Mouse (Mus musculus) cerebellum, adult 11-12 months (tissue): ENCODE results near the gene Emp1.

Experiments used
- DNase-seq: peaks from one replicate; pipeline ENCODE4 v3.0.0; 2022

Gene Emp1

DNA sequence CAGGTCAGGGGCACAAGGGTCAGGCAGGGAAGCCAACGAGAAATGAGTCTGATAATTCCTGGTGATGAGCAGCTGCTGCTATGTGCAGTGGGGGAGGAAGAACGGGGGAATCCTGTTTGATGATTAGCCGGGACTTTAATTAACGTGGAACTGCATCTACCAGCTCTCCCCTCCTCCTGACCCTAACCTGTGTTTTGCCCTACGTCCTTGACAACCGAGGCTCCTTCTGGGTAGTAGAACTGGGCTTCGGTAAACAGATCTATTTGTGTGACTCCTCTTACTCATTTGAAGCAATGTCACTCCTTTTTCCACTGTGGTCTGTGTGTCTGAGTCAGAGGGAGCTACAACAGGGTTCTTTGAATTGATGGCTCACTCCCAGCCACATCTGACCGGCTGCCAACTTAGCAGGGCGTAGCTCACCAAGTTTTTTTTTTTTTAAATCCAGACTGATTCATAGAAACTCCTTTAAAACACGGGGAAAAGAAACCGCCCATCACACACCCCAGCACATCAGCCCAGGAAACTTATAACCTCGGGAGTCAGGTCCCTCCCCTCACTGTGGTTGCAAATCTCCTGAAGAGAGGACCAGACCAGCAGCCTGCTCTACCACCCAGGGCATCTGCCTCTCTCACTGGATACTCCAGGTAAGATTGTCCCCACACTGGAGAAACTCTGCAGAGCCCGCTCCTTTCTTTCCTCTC is at the start of gene Emp1:
Gene Emp1 (plus strand): TSS at position 87 of the 701 bp plus-strand sequence.
- DNase-seq = no peak

DNA sequence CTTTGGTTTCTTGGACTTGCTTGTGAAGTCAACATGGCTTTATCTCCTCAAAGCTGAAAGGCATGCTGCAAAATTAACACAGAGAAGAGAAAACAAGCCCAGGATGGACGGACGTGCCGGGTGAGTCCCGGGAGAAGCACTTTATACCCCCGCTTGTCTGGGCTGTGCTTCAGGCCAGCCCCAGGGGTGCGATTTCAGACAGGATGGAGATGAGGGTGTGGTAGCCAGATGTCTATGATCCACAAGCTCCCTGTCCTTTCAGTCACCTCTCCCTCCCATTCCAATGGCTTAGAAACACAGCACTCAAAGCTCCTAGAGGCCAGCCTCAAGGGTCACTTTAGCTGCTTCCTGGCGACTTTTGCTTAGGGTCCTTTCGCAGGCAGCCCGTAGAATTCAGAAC is 48.4 kb upstream of the Emp1 start:
- DNase-seq = no peak

DNA sequence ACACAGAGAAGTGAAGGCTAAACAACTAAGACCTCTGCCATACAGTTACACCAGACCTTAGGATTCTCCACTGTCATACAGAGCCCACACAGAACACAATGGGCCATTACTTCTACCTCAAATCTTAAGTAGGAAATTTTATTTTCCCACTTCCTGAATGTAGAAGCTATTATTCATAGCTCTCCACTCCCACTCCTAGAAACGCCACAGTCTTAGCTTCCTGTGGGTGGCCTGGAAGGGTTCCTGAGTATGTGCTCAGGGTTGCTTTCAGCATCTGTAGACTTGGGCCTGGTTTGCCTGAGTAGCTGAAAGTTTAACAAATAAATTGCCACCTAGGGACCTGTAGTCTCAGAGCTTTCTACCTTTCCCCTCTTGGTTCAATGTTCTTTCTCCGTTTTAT is 46.2 kb upstream of the Emp1 start:
- DNase-seq = no peak

DNA sequence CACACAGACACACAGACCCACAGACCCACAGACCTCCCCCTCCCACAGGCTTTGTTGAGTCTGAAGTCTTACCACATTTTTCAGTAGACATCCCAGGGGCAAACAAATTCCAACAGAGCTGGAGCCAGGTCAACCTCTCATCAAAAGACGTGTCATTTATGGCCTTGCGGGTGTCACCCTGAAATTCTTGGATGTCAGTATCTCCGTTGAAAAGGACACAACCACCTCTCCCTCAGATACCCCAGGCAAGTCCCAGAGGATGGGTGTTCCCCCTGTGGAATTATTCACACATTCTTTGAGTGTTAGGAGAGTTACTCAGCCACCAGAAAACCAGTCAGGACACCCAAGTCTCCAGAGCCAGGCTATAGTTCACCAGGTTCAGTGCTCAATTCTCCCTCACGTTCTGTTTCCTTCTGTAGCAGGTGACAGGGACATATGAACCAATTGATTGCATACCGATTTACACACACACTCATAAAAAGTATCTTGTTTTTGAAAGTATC is 42.9 kb upstream of the Emp1 start:
- DNase-seq = no peak

DNA sequence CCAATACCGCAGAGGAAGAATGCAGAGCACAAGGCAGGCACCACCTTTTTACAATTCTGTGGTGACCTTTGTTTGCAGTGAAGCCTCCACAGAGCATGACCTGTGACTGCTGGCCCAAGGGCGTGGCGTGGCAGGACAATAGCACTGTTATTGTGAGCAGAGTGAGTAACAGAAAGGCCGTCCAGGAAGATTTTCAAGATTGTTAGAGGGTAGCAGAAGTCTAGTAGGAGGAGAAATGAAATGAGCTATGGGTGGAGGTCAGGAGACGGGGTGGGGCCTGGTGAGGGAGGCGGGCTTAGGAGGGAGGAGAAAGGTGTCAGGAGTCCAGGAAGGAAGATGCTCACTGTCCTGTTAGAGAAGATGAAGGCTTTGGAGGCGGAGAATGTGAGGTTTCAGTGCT is 39.6 kb upstream of the Emp1 start:
- no peak for DNase-seq

DNA sequence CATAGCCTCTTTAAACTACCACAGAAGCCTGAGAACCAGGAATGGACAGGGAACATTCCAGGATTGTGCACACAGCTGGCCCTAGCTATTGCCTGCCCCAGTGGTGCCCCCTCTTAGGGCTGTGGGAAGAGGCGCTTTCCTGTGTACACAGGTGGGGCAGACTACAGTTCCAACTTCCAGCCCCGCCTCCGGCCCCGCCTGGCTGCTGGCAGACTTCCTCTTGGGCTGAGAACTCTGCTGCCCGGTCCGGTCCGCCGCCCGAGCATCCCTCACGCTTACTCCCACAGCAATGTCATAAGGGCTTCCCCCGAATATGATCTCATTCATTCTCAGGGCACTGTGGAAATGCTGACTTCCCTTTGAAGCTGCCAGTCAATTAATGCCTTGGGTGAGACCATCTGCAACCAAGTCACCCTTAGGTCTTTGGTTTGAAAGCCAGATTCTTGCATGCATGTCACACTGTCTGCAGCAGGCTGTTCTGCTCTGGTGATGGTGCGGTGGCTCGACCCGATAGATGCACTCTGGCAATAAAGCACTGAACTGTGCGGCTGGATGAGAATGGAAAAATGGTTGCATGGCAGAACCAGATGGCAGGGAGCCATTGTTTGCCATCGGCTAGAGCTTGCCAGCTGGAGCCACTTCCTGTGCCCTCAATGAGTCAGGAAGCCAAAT is 38.9 kb upstream of the Emp1 start:
- peak; percentile 11 for DNase-seq

DNA sequence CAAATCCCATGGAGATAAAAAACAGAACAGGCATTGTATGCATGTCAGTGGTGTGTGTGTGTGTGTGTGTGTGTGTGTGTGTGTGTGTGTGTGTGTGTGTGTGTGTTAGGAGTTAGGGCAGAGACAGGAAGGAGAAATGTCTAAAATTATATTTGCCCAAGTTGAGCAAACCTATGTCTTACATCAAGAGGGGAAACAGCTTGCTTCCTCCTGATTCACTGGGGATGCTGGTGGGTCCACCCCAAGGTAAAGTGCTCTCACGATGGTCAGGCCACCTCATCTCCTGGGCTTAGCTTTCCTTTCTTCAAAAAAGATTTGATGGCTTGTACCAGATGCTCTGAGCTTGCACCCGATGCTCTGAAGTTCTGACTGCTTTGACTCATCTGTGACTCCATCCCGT is 38.2 kb upstream of the Emp1 start:
- no peak for DNase-seq

DNA sequence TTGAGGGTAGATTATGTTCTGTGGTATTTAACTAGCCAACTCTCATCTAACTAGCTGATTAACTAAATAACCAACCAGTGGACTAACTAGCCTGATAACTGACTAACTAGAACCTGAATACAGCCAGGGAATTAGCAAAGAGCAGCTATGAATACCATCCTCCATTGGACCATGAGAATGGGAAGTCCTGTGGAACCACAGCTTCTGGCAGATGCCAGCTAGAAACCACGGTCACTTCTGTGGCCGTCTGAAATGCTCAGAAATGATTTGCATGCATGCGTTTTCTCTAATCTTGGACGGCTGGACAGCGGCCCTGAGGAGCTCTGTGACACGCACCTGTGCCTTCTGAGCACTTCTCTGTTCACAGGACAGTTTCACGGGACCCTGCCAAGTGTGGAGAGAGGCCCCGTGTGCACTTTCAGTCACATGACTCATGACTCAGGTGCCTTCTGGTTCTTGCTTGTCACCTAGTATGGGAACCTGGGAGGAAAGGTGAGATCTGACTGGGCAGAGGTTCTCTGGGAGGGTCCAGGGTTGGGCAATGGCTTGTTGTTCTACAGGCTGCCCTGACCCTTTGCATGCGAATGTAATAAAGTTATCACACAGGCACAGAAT is 37.6 kb upstream of the Emp1 start:
- DNase-seq = no peak

DNA sequence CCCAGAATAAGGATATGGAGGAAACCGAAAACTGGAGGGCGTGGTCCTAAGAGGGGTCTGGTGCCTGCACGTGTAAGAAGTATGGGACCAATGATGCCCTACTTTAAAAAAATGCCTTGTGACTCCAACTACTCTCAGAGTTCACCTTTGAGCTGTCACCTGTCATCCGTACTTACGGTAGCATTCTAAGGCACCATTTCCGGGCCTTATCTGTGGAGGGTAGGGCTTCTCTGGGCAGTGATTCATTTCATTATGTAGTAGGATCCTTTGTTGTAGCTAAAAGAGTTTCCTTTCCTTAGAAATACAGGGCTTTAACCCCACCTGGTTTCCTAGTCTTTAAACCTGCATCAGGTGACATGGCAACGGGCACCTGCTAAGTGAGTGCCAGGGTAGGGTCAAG is 35.5 kb upstream of the Emp1 start:
- DNase-seq = no peak

DNA sequence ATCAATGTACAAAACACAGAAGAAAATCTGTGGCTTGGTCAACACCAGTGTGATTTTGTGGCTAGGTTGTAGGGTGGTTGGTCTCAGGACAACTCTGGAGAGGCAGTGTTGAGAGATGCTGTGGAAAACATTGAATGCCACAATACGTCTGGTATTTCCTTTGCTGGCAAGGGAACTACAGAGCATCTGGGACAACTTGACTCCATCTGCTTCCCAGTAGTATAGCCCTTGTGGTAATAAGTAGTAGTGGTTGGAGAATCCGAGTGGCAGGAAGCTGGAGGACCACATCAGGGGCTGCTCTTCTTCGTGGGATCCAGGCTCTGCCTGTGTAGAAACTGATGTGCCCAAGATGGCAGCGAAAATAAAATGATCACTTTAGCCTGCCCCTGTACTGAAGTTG is 30.4 kb upstream of the Emp1 start:
- DNase-seq = no peak

DNA sequence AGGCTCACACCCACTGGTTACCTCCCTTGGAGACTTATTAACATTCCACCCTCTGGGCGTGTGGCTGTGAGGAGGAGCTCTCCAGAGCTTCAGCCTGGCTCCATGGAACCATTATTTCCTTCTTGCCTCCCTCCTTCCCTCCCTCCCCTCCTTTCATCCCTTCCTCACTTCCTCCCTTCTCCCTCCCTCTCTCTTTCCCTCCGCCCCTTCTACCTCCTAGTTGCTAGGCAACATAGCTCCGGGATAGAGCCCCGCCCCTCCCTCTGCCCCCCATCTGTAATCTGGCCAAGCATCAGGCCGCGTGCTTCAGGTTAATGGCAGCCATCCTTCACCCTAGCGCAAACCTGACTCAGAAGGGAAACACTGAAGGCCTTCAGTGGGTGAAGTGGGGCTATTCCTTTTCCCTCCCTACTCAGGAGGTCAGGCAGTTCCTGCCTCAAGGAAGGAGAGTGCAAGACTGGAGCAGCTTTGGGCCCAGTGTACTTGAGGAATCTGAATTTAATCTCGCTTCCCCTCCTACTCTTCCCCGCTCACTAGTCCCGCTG is 29.5 kb upstream of the Emp1 start:
- no peak for DNase-seq

DNA sequence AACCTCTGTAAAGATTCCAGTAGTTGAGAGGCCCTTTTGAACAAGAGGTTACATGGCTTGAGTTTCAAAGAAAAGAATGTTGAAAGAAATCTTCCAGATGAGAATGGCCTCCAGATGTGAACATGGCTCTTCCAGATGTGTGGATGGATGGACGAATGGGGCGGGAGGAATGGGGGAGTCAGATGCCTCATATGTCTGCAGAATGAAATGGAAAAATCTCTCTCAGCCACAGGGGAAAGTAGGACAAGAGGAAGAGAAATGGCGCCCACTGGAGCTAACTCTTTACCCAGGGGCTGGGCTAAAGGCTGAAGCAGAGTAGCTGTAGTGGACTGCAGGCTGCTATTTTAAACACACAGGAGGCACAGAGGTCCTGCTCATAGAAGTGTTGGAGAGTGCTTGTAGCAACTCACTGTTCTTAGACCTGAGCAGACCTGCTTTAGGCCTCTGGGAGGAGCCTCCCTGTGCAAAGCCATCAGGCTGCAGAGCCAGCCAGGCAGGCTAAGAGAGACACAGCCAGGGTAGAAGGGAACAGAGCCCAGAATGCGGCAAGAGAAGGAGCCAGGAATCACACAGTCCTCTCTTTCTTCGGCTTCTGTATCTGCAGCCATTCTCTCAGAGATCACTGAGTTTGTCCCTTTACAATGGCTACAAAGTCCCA is 28.2 kb upstream of the Emp1 start:
- DNase-seq = no peak

DNA sequence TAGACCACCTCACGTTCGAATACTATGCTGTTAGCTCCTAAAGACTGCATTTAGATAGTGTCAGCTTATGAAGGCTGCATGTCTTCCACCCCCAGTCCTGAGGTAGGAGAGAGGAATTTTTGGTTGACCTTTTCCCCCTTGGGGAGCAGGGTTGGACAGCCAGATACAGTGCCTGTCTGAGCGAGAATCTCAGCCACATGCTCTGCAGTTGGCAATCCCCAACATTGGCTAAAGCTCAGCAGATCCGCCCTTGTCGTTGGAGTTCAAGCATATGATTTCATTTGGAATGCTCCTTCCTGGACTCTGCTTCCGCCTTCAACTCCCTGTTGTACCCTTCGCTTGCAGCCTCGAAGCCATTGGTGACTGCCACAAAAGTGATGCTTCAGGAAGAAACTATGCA is 26.0 kb upstream of the Emp1 start:
- DNase-seq = no peak

DNA sequence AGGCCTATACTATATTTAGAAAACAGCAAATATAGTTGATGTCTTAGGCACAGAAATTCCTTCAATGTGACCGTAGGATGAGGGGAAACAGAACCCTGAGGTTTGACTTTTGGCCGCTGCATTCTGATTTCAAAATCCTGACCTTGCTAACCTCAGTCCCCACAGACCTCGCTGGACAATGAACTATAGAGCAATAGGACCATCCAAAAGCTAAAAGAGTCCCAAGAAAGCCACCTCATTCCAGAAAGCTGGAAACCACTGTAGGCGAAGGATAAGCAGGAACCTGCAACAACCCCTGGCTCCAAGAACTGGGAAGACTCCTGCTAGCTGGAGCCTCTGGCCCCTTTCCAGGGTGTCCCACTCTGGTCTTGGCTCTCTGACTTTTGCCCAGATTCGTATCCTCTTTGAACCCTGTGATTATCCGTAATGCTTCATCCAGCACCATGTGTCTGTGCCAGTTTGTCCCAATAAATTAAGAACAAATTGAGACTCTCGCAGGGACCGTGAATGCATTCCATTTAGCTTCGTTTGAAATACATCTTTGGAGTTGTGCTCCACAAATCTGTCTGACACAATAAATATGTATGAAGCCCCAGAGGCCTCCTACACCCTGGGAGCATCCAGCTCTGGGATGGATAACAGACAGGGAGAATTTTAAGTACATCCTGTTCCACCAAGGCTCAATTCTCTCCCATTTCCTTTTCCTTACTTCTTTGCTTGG is 21.8 kb upstream of the Emp1 start:
- no peak for DNase-seq

DNA sequence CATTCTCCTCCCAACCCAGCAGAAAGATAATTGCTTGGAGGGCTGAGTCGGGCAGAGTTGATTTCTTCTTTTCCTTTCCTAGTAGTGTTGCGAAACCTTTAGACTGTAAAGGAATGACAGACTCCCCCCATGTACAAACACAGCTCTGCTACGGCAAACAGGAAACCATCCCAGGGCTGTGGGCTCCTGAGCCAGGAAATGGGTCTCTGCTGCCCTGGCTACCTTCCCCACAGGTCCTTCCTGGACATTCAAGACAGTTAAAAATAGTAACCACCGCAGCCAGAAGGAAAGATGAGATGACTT is 21.3 kb upstream of the Emp1 start:
- no peak for DNase-seq

DNA sequence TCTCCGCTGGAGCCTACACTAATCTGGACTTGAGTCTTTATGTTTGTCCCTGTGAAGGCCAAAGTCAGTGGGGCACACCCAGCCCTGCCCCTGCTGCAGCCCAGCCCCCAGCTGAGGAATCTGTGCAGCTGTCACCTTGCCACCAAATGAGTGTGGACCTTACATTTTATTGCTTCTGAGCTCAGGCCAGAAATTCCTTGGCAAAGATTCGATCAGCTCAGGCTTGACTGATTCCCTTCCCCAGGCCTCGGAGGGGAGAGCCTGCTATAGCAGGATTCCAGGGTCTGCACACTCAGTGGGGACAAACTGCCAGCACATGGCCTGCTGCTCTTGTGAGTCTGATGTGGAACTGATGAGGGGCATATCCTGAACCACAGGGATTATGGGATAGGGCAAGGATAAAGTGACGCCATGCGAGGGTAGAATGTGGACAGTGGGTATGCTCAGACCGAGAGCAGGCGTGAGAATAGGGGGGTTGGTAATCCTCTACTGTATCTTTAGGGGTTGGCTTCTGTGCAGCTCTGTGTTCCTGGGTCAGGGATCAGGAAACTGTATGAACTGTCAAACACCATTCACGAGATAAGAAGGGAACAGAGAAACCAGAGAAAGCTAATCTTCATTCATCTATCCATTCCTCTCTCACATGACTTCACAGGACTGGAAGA is 10.6 kb upstream of the Emp1 start:
- no peak for DNase-seq

DNA sequence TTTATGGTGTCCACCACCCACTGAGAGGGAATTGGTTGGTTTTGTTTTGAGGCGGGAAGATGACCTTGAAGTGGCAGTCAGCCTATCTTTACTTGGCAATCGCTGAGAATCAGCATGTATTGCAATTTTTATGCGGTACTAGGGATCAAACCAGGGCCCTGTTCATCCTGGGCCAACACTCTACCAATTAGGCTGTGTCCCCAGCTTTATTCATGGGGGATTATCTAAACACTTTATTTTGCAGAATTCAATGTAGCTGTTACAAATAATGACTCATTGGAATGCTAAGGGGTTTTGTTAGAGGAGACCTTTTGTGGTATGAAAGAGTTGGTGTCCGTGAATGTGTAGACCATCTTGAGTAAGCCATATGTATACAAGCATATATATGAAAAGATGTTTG is 9.8 kb upstream of the Emp1 start:
- DNase-seq = no peak

DNA sequence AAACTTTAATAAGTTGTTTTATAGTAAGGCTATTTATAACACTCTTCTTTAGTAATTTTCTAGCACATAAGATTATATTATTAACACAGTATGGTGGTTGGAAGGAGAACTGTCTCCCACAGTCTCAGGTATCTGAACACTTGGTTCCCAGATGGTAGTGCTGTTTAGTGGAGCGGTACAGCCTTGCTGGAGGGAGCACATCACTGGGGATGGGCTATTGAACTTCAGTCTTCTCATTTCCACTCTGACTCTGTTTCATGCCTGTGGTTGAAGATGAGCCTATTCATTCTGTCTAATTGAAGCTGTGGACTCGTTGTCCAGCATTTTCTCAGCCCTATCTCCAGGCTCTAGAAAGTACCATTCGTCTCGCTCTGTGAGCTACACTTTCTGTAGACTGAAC is 7.4 kb upstream of the Emp1 start:
- DNase-seq = no peak

DNA sequence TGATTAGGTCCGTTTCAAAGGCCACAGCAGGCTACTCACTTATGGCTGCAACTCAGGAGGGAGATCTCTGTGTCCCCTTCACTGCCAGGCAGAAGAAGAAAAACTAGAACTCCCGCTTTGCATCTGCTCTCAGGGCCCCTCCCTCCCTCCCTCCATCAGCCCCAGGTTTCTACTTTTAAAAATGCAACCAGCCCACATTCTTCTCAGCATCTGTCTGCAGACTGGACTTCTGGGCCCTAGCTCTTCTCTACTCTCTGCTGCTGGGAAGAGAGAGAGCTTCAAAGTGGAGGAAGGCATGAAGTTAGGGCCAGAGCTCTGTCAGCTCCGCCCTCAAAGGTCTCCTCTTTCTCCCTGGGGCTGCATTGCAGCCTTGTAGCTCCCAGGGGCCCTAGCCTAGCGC is 2.0 kb upstream of the Emp1 start:
- DNase-seq = no peak

DNA sequence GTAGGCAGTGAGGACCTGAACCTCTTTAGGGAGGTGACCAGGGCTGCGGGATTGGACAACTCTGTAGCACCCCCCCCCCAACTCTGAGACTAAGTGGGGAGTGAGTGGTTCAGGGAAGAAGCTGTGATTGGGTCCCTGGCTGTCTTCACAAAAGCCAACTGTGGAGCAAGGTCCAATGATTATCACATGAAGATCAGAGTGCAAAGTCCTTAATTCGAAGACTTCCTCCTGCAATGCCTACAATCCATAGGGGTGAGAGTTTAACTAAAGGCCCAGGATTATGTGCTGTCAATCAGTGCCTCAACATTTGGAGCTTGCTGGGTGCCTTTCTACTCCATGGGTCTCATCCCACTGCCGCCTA is 267 bp upstream of the Emp1 start:
- no peak for DNase-seq

DNA sequence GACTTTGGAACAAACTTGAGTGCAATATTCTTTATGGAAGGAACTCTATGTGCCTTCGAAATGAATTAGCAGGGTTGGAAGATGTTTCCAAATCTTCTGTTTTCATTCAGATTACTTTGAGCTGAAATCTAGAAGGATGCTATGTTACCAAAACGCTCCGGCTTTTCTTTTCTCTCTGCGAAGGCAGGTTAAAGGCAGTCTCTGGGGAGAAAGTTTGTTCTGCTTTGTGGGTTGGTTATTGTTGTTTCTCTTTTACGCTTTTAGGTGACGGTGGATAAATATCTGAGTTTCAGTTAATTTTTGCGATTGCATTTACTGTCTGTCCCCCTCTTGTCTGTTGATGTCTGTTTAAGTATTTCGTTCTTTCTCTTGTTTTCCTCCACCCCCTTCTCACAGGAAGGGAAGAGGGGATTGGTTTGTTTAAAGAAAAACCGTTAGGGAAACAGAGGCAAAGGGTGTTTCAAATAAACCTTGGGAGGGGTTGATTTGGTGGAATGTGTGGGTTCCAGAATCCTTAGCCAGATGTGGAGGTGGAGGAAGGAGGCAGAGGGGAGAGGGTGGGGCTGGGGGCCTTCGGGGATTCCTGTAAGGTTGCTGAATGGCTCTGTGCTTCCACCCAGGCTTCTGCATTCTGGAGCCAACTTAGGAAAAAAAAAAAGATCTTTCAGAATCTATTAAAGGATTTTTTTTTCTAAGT is 1.1 kb downstream of the Emp1 start:
- no peak for DNase-seq
